ENCODE assay signal across 25 mouse cellular contexts in genomic region chr17:59877791-59878190, GRCm38 (mm10).
DNase-seq lines count a peak whose midpoint lies in the region; ATAC-seq and TF ChIP-seq lines count a peak whose summit lies in the region.
"Had no signal": no experiment of that assay in that cellular context is flagged by ENCODE, and none has a peak within 500 bp of the region (broad histone marks: within the 10 kb centered on the region; RNA-seq: fewer than 3 reads in every experiment).

No protein-coding gene starts in this region.

- H3K27ac ChIP-seq in forebrain, embryonic 14.5 days (ENCODE audit: low read depth, low read length): no peak overlapping the region
- H3K27ac ChIP-seq in forebrain, embryonic 10.5 days: no peak overlapping the region
- H3K27ac ChIP-seq in midbrain, postnatal 0 days (ENCODE audit: low read depth, low read length): no peak overlapping the region
- H3K27ac ChIP-seq in midbrain, embryonic 16.5 days (ENCODE audit: low read length): no peak overlapping the region
- H3K27ac ChIP-seq in intestine, embryonic 15.5 days: no peak overlapping the region
- H3K27ac ChIP-seq: embryonic facial prominence, embryonic 12.5 days; embryonic facial prominence, embryonic 15.5 days; forebrain, embryonic 12.5 days; heart, adult 2 months; heart, embryonic 10.5 days; heart, embryonic 13.5 days; hindbrain, embryonic 12.5 days; hindbrain, embryonic 15.5 days had no signal

- H3K36me3 ChIP-seq in forebrain, embryonic 14.5 days (ENCODE audit: control insufficient read depth, insufficient read depth, low read length): no peaks in the 10 kb centered on the region
- no peaks in the 10 kb centered on the region for H3K36me3 ChIP-seq in forebrain, embryonic 10.5 days (replicated peaks)
- H3K36me3 ChIP-seq in midbrain, postnatal 0 days (ENCODE audit: insufficient read depth, low read length): no peaks in the 10 kb centered on the region
- no peaks in the 10 kb centered on the region for H3K36me3 ChIP-seq in midbrain, embryonic 16.5 days (ENCODE audit: control insufficient read depth, insufficient read depth, low read length)
- no peaks in the 10 kb centered on the region for H3K36me3 ChIP-seq in intestine, embryonic 15.5 days
- H3K36me3 ChIP-seq: embryonic facial prominence, embryonic 12.5 days; embryonic facial prominence, embryonic 15.5 days; forebrain, embryonic 12.5 days; heart, embryonic 10.5 days; heart, embryonic 13.5 days; hindbrain, embryonic 12.5 days; hindbrain, embryonic 15.5 days had no signal

- no peaks in the 10 kb centered on the region for H3K4me1 ChIP-seq in forebrain, embryonic 14.5 days (ENCODE audit: control insufficient read depth, insufficient read depth, low read length)
- no peaks in the 10 kb centered on the region for H3K4me1 ChIP-seq in forebrain, embryonic 10.5 days
- no peaks in the 10 kb centered on the region for H3K4me1 ChIP-seq in midbrain, postnatal 0 days (ENCODE audit: insufficient read depth, low read length)
- no peaks in the 10 kb centered on the region for H3K4me1 ChIP-seq in midbrain, embryonic 16.5 days (ENCODE audit: control insufficient read depth, insufficient read depth, low read length)
- no peaks in the 10 kb centered on the region for H3K4me1 ChIP-seq in intestine, embryonic 15.5 days (replicated peaks)
- H3K4me1 ChIP-seq: embryonic facial prominence, embryonic 12.5 days; embryonic facial prominence, embryonic 15.5 days; forebrain, embryonic 12.5 days; heart, embryonic 10.5 days; heart, embryonic 13.5 days; hindbrain, embryonic 12.5 days; hindbrain, embryonic 15.5 days had no signal

- no peak for ATAC-seq in forebrain, embryonic 14.5 days
- ATAC-seq in midbrain, postnatal 0 days (ENCODE audit: low FRiP score): no peak
- ATAC-seq in midbrain, embryonic 16.5 days: no peak
- no peak for ATAC-seq in intestine, embryonic 15.5 days
- ATAC-seq: CD4-positive, CD25-positive, alpha-beta regulatory T cell, adult 4 months; forebrain, embryonic 16.5 days; intestine, embryonic 16.5 days had no signal

- no peak for TF ChIP-seq CTCF in midbrain, postnatal 0 days (IDR thresholded peaks at IDR 0.05)

- WGBS in forebrain, embryonic 14.5 days: 79% methylated on average over 4 of the region's 4 CpGs
- 87% methylated on average over 4 of the region's 4 CpGs for WGBS in forebrain, embryonic 10.5 days
- 87% methylated on average over 4 of the region's 4 CpGs for WGBS in midbrain, postnatal 0 days
- 88% methylated on average over 4 of the region's 4 CpGs for WGBS in midbrain, embryonic 16.5 days
- WGBS in intestine, embryonic 15.5 days: 93% methylated on average over 4 of the region's 4 CpGs

- H3K9me3 ChIP-seq in forebrain, embryonic 14.5 days (replicated peaks; ENCODE audit: control insufficient read depth, low read length): no peaks in the 10 kb centered on the region
- H3K9me3 ChIP-seq in forebrain, embryonic 10.5 days: no peaks in the 10 kb centered on the region
- H3K9me3 ChIP-seq in midbrain, postnatal 0 days (ENCODE audit: low read length): no peaks in the 10 kb centered on the region
- no peaks in the 10 kb centered on the region for H3K9me3 ChIP-seq in midbrain, embryonic 16.5 days (replicated peaks; ENCODE audit: control insufficient read depth, low read length, poor library complexity, severe bottlenecking)
- H3K9me3 ChIP-seq in intestine, embryonic 15.5 days: no peaks in the 10 kb centered on the region
- H3K9me3 ChIP-seq: embryonic facial prominence, embryonic 12.5 days; embryonic facial prominence, embryonic 15.5 days; forebrain, embryonic 12.5 days; heart, embryonic 10.5 days; heart, embryonic 13.5 days; hindbrain, embryonic 12.5 days; hindbrain, embryonic 15.5 days had no signal

- H3K27me3 ChIP-seq in forebrain, embryonic 14.5 days (replicated peaks; ENCODE audit: control insufficient read depth, insufficient read depth, low read length): no peaks in the 10 kb centered on the region
- no peaks in the 10 kb centered on the region for H3K27me3 ChIP-seq in forebrain, embryonic 10.5 days (ENCODE audit: poor library complexity, severe bottlenecking)
- no peaks in the 10 kb centered on the region for H3K27me3 ChIP-seq in midbrain, postnatal 0 days (ENCODE audit: insufficient read depth, low read length)
- no peaks in the 10 kb centered on the region for H3K27me3 ChIP-seq in midbrain, embryonic 16.5 days (ENCODE audit: control insufficient read depth, insufficient read depth, low read depth, low read length)
- no peaks in the 10 kb centered on the region for H3K27me3 ChIP-seq in intestine, embryonic 15.5 days (replicated peaks)
- H3K27me3 ChIP-seq: embryonic facial prominence, embryonic 12.5 days; embryonic facial prominence, embryonic 15.5 days; forebrain, embryonic 12.5 days; heart, embryonic 13.5 days; hindbrain, embryonic 12.5 days; hindbrain, embryonic 15.5 days had no signal

- H3K4me2 ChIP-seq in forebrain, embryonic 14.5 days (ENCODE audit: low read length): no peak overlapping the region
- H3K4me2 ChIP-seq in midbrain, postnatal 0 days (ENCODE audit: low read depth, low read length, poor library complexity, severe bottlenecking): no peak overlapping the region
- no peak overlapping the region for H3K4me2 ChIP-seq in midbrain, embryonic 16.5 days (ENCODE audit: low read length)
- no peak overlapping the region for H3K4me2 ChIP-seq in intestine, embryonic 15.5 days (replicated peaks)
- H3K4me2 ChIP-seq: embryonic facial prominence, embryonic 12.5 days; embryonic facial prominence, embryonic 15.5 days; forebrain, embryonic 12.5 days; heart, embryonic 13.5 days; hindbrain, embryonic 12.5 days; hindbrain, embryonic 15.5 days had no signal

- peak; percentile 6 for DNase-seq in forebrain, embryonic 14.5 days (ENCODE audit: low spot score)
- no peak for DNase-seq in forebrain, embryonic 10.5 days (ENCODE audit: extremely low spot score, low spot score)
- peak; percentile 52 for DNase-seq in midbrain, postnatal 0 days (ENCODE audit: low spot score)
- DNase-seq in retina, postnatal 1 day: peak; percentile 15
- DNase-seq: adrenal gland, adult 2 months; adrenal gland, postnatal 14 days; cerebellum, adult 18-20 months; cerebellum, postnatal 25 days; gastrocnemius, postnatal 10 days; gastrocnemius, postnatal 36 days; heart, adult 2 months; heart, postnatal 14 days; heart, postnatal 4 days had no signal

- H3K9ac ChIP-seq in forebrain, embryonic 14.5 days (ENCODE audit: low read length): no peak overlapping the region
- no peak overlapping the region for H3K9ac ChIP-seq in midbrain, postnatal 0 days (replicated peaks; ENCODE audit: low read length, poor library complexity, severe bottlenecking)
- H3K9ac ChIP-seq in midbrain, embryonic 16.5 days (ENCODE audit: low read depth, low read length): no peak overlapping the region
- H3K9ac ChIP-seq in intestine, embryonic 15.5 days: no peak overlapping the region
- H3K9ac ChIP-seq: embryonic facial prominence, embryonic 12.5 days; embryonic facial prominence, embryonic 15.5 days; forebrain, embryonic 12.5 days; heart, embryonic 13.5 days; hindbrain, embryonic 12.5 days; hindbrain, embryonic 15.5 days had no signal

- no peak overlapping the region for H3K4me3 ChIP-seq in forebrain, embryonic 14.5 days (ENCODE audit: low read depth, low read length)
- no peak overlapping the region for H3K4me3 ChIP-seq in forebrain, embryonic 10.5 days
- H3K4me3 ChIP-seq in midbrain, postnatal 0 days (ENCODE audit: low read depth, low read length): no peak overlapping the region
- no peak overlapping the region for H3K4me3 ChIP-seq in midbrain, embryonic 16.5 days (ENCODE audit: low read depth, low read length)
- no peak overlapping the region for H3K4me3 ChIP-seq in intestine, embryonic 15.5 days (replicated peaks)
- H3K4me3 ChIP-seq: embryonic facial prominence, embryonic 12.5 days; embryonic facial prominence, embryonic 15.5 days; forebrain, embryonic 12.5 days; heart, adult 2 months; heart, embryonic 10.5 days; heart, embryonic 13.5 days; hindbrain, embryonic 12.5 days; hindbrain, embryonic 15.5 days had no signal
